Mouse (Mus musculus) E14TG2a.4 (cell line): ENCODE measurements around the gene Trpv5.

Experiments
- CTCF ChIP-seq: conservative IDR thresholded peaks from 2 replicates; pipeline ENCODE4 v1.5.1; 2014; ENCODE audit warnings: low read length
- NANOG ChIP-seq: IDR thresholded peaks from 2 replicates; pipeline ENCODE4 v1.6.1; 2014; ENCODE audit warnings: borderline replicate concordance, low read length, mixed read lengths

DNA sequence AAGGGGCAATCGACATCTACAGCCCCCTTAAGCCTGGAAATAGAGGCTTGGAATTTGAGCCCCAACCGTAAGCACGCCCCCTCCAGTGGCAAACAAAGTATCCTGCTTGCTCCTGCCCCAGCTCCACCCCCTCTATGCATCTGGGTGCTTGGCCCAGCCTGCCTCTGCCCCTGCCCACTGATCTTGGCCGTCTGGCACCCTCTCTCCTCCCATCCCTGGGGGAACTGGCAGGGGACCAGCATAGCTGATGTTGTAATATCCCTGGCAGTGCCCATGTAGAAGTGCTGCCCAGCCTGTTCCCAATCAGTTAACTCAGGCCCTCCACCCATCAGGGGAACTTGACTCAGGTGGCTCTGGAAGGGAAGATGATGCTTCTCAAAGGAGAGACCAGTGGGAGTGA lies 74.4 kb downstream of the Trpv5 start:
- TF ChIP-seq CTCF: no peak
- no peak for TF ChIP-seq NANOG
